Mouse (Mus musculus) forebrain, embryonic 11.5 days (tissue): Measurements from ENCODE around the gene Fam189a2. TPM values are rescaled to one million over a fixed set of nuclear protein-coding genes. Genes with fewer than 3 reads are reported as not detected.
A peak's percentile ranks its signal among the peaks of the same experiment; 100 is the strongest.

ENCODE experiments used
- ATAC-seq: fragments of 200-750 bp; cut with Nextera tagmentation; replicated peaks from 2 replicates; pipeline ENCODE4 v1.8.0; 2017; ENCODE audit warnings: moderate TSS enrichment; ENCODE audit not compliant: low FRiP score
- DNase-seq: peaks from one replicate; pipeline ENCODE4 v3.0.0-alpha.2; 2017; ENCODE audit warnings: low spot score
- H3K27ac ChIP-seq: fragments of 300-500 bp; sonication (generic); 2 replicates; pipeline ENCODE4 v1.5.1; 2014; ENCODE audit warnings: low read depth, low read length
- H3K27me3 ChIP-seq: fragments of 300-500 bp; sonication (generic); 2 replicates; pipeline ENCODE4 v1.6.1; 2014; ENCODE audit warnings: mild to moderate bottlenecking, low read length, mixed read lengths; ENCODE audit not compliant: control insufficient read depth, insufficient read depth
- H3K36me3 ChIP-seq: fragments of 300-500 bp; sonication (generic); 2 replicates; pipeline ENCODE4 v1.6.1; 2014; ENCODE audit warnings: mild to moderate bottlenecking, low read length, moderate library complexity, mixed read lengths; ENCODE audit not compliant: control insufficient read depth, insufficient read depth
- H3K4me1 ChIP-seq: fragments of 300-500 bp; sonication (generic); replicated peaks from 2 replicates; pipeline ENCODE4 v1.6.1; 2014; ENCODE audit warnings: low read length, mixed read lengths; ENCODE audit not compliant: control insufficient read depth, insufficient read depth
- H3K4me2 ChIP-seq: fragments of 300-500 bp; sonication (generic); 2 replicates; pipeline ENCODE4 v1.6.1; 2014; ENCODE audit warnings: low read depth, mild to moderate bottlenecking, low read length, moderate library complexity, mixed read lengths; ENCODE audit not compliant: severe bottlenecking
- H3K4me3 ChIP-seq: fragments of 300-500 bp; sonication (generic); 2 replicates; pipeline ENCODE4 v1.5.1; 2014; ENCODE audit warnings: low read depth, low read length
- H3K9ac ChIP-seq: fragments of 300-500 bp; sonication (generic); 2 replicates; pipeline ENCODE4 v1.6.1; 2014; ENCODE audit warnings: low read length
- H3K9me3 ChIP-seq: fragments of 300-500 bp; sonication (generic); 2 replicates; pipeline ENCODE4 v1.6.1; 2016; ENCODE audit warnings: low read length, mixed read lengths; ENCODE audit not compliant: control insufficient read depth
- WGBS: fragments of 180-500 bp; shearing (Covaris S2); extraction: QIAGEN DNeasy Blood & Tissue Kit; methylation state at CpG from one replicate; pipeline ENCODE4 v1.1.7; 2014; 5-methylcytosine and 5-hydroxymethylcytosine counted together
- polyA plus RNA-seq: library from polyadenylated mRNA; unstranded; fragments of >200 nt; fragmentation: Nextera tagmentation; extraction: Ambion mirVana; gene quantifications from 2 replicates; pipeline ENCODE4 v1.2.1, GENCODE M21; 2014

The Fam189a2 gene
- polyA plus RNA-seq, result 0.44 and 0.68 TPM in 2 replicates

DNA sequence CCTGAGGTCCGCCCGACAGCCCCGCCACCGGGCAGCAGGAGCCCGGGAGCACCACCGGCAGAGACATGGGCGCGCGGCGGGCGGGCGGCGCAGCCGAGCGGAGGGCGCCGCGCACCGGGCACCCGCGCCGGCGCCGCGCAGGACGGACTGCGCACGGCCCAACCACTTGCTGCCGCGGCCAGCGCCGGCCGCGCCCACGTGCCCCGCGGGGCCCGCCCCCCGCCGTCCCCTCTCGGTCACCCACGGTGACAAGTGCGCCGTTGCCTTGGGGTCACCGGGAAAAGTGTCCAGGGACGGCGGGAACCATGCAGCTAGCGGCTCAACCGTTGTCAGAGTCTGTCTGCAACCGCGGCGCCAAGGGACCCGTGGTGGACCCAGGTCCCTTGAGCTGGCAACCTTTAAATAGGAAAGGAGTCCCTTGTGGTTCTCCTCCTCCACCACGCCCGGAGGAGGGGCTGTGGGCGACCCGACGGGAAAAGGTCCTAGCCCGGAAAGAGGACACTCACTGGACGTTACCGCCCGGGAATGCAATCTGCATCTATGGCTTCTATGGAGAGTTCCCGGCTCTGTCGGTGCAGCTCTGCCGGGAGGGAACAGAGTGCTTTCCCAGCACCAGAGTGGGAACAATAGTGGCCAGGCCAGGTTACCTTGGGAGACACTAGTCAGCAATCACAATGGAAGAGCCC lies at the start of gene Fam189a2:
Gene Fam189a2 (minus strand): TSS at position 149 of the 686 bp plus-strand sequence.
- ATAC-seq, result peak; percentile 74
- H3K27ac ChIP-seq, result no peak within 1 kb of the TSS
- under 1% methylated on average over 46 of the region's 65 CpGs for WGBS
- H3K4me2 ChIP-seq, result peak within 1 kb of the TSS; percentile 94
- H3K36me3 ChIP-seq, result no peaks in the 10 kb centered on the region
- DNase-seq, result peak; percentile 72
- H3K27me3 ChIP-seq, result peaks cover 24% of the 10 kb centered on the region
- H3K9me3 ChIP-seq, result no peaks in the 10 kb centered on the region
- H3K9ac ChIP-seq, result peak within 1 kb of the TSS; percentile 70
- H3K4me1 ChIP-seq, result peaks cover 14% of the 10 kb centered on the region
- peak within 1 kb of the TSS; percentile 78 for H3K4me3 ChIP-seq

DNA sequence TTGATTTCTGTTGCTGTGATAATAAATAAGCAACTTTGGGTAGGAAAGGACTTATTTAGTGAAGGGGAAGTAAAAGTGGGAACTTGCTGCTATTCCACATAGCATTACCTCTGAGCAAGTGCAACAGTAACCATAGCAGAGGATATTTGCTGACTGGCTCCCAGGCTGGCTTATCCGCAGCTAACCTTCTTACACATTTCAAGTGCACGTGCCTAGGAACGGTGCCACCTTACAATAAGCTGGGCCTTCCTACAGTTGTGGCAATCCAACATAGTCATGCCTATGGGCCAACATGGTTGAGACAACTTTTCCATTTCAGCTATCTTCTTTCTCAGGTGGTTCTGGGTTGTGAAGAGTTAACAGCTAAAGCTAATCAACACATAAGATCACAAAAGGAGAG lies 46.8 kb upstream of the Fam189a2 start:
- Histone ChIP-seq H3K27ac (no peak overlapping the region), H3K4me1 (no peaks in the 10 kb centered on the region), H3K4me2 (no peak overlapping the region), H3K9ac (no peak overlapping the region), H3K27me3 (no peaks in the 10 kb centered on the region), H3K36me3 (no peaks in the 10 kb centered on the region), H3K9me3 (no peaks in the 10 kb centered on the region), H3K4me3 (no peak overlapping the region)
- ATAC-seq (no peak), DNase-seq (peak; percentile 44)
- WGBS, result 89% methylated on average over 3 of the region's 3 CpGs

DNA sequence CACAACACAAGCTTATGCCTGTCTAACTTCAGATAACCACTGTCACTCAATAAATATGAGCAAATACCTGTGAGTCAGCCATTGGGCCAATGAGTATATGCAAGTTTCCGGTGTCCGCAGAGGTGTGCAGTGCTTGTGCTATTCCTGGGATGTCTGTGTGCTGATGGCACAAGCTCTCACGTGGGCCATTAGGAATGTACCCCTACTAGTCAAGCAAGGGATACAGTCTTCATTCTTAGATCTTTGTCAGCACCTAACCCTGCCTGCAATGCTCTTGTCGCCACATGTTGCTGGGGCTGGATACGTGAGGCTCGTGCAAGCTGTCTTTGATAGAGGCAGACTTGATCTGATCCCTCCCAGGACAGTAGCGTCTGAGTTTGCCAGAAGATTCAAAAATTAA lies 45.7 kb upstream of the Fam189a2 start:
- Histone ChIP-seq H3K9ac (no peak overlapping the region), H3K4me1 (no peaks in the 10 kb centered on the region), H3K36me3 (no peaks in the 10 kb centered on the region), H3K4me2 (no peak overlapping the region), H3K9me3 (no peaks in the 10 kb centered on the region), H3K27me3 (no peaks in the 10 kb centered on the region), H3K4me3 (no peak overlapping the region), H3K27ac (no peak overlapping the region)
- peak; percentile 38 for DNase-seq
- 92% methylated on average over 7 of the region's 7 CpGs for WGBS
- no peak for ATAC-seq

DNA sequence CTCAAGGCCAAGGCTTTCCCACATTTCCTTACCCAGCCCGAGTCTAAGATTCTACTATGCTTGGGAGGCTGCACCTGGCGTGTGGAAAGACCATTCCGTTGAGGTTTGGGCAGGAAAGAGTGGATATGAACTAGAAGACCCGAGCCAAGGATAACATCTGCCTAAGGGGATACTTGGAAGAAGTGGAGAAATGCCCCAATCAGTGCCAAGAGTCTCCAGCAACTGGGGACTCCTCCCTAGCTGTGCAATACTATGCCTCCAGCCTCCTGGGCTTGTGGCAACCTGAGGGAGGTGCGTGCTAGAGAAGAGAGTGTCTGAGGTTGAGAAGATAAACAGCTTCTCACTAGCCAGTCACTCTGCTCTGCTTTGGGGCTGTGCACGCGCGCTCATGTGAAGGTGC lies 45.1 kb upstream of the Fam189a2 start:
- no peak overlapping the region for H3K4me2 ChIP-seq
- H3K9ac ChIP-seq, result no peak overlapping the region
- no peaks in the 10 kb centered on the region for H3K4me1 ChIP-seq
- WGBS, result 90% methylated on average over 8 of the region's 8 CpGs
- H3K27me3 ChIP-seq, result no peaks in the 10 kb centered on the region
- no peaks in the 10 kb centered on the region for H3K36me3 ChIP-seq
- no peak overlapping the region for H3K4me3 ChIP-seq
- DNase-seq (peak; percentile 13), ATAC-seq (no peak)
- H3K9me3 ChIP-seq, result no peaks in the 10 kb centered on the region
- no peak overlapping the region for H3K27ac ChIP-seq

DNA sequence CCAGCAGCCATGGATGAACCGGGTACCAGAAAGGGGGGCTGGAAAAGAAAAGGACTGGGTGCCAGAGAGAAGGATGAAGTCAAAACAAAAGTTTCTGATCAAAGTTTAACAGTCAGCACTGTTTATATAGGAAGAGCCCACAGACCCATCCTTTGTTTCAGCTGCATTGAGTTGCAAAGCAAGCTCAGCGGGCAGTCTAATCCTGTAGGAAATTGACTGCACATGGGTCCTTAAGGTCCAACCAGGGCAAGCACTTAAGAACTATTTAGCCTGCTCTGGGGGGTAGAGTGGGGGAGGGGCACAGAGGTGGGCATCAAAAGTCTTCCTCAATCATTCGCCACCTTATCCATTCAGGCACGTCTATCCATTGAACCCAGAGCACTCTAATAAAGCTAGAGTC lies 42.3 kb upstream of the Fam189a2 start:
- Histone ChIP-seq H3K4me2 (no peak overlapping the region), H3K27ac (no peak overlapping the region), H3K9me3 (no peaks in the 10 kb centered on the region), H3K36me3 (no peaks in the 10 kb centered on the region), H3K9ac (no peak overlapping the region), H3K27me3 (no peaks in the 10 kb centered on the region), H3K4me1 (no peaks in the 10 kb centered on the region), H3K4me3 (no peak overlapping the region)
- no peak for DNase-seq
- 39% methylated on average over 4 of the region's 4 CpGs for WGBS
- ATAC-seq, result no peak

DNA sequence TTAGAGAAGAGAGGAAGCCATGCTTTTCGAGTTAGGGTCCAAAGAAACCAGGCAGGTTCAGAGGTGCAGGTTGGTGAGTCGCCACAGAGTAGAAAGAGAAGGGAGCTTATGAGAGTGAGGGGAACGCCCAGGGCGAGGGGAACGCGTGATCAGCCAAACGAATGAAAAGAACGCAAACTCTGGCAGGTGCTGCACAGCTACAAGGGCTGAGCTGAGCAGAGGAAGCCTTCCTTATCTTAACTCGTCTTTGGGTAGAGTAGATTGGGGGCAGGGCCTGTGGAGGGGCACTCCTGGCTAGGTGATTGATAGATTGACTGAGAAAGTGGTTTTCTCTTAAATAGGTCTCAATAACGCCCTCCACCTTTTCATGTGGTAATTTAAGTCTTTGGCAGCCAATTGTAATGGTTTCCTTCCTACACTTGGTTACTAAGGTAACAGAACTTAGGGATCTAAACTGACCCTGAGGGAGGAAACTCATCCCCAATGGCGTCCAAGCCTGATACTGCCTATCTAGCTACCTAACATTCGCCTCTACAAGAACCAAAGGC lies 33.6 kb upstream of the Fam189a2 start:
- Histone ChIP-seq H3K27me3 (no peaks in the 10 kb centered on the region), H3K9me3 (no peaks in the 10 kb centered on the region), H3K9ac (no peak overlapping the region), H3K4me1 (peaks cover 3% of the 10 kb centered on the region; the same call in 1 of the 2 replicates), H3K4me2 (no peak overlapping the region), H3K36me3 (no peaks in the 10 kb centered on the region), H3K4me3 (no peak overlapping the region), H3K27ac (no peak overlapping the region)
- DNase-seq (no peak), ATAC-seq (no peak)
- 55% methylated on average over 12 of the region's 12 CpGs for WGBS

DNA sequence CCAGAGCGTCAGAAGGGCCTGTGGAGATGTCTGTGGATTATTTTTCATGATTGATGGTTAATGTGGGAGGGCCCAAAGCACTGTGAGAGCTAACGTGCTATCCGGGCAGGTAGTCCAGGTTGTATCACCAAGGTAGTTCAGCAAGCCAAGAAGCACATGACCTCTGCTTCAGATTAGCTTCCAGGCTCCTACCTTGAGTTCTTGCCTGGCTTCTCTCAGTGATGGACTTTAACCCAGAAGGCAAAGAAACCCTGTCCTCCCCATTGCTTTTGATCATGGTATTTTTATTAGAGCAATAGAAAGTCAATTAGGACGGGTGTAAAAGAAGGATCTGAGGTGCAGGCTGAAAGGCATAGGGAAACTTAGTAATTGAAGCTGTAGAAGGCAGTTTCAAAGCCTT lies 32.8 kb upstream of the Fam189a2 start:
- no peak for ATAC-seq

DNA sequence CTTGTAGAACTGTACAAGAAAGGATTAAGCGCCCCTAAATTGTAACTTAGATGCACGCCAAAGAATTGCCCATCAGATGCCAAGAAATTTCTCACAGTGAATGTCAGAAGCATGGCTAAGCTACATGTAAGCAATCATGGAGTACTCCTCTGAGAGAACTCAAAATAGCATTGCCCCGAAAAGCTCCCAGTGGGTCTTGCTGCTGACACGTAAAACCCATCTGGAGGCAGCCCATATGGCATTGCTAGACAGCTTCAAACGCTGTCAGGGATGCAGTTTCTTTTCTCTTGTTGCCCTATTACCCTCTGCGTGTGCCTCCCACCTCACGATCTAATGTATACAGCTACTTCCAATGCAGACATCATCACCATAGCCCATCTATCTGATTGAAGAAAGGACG lies 28.0 kb upstream of the Fam189a2 start:
- H3K27ac ChIP-seq, result no peak overlapping the region

More for the DNA sequence above, 32.8 kb upstream of the Fam189a2 start:
- Histone ChIP-seq H3K36me3 (no peaks in the 10 kb centered on the region), H3K9me3 (no peaks in the 10 kb centered on the region), H3K4me3 (no peak overlapping the region), H3K4me1 (peaks cover 3% of the 10 kb centered on the region; the same call in 1 of the 2 replicates), H3K4me2 (no peak overlapping the region), H3K27me3 (no peaks in the 10 kb centered on the region), H3K9ac (no peak overlapping the region), H3K27ac (no peak overlapping the region)
- no peak for DNase-seq
- 89% methylated on average over 4 of the region's 4 CpGs for WGBS

DNA sequence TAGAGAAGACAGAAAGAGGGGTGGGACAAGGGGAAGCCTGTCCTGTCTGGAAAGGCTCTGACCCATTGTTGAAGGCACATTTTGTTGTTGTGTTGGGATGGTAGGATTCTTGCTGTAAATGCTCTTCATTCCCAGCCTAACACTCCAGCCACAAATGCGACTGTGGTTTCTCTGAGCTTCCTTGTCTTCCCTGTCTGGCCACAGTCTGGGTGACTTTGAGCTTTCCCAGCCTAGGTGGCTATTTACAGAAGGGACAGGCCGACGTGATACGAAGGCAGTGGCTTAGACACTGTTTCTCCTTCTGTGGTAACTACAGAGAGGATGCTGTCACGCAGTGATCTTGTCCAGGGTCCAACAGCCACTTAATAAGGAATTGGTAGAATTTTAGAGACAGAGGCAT lies 27.2 kb upstream of the Fam189a2 start:
- 91% methylated on average over 5 of the region's 5 CpGs for WGBS
- H3K9me3 ChIP-seq, result no peaks in the 10 kb centered on the region; the same call in 1 of the 2 replicates
- no peaks in the 10 kb centered on the region for H3K27me3 ChIP-seq
- H3K36me3 ChIP-seq, result no peaks in the 10 kb centered on the region
- no peak overlapping the region for H3K27ac ChIP-seq
- no peak for DNase-seq
- no peak for ATAC-seq
- H3K9ac ChIP-seq, result no peak overlapping the region
- H3K4me3 ChIP-seq, result no peak overlapping the region
- no peaks in the 10 kb centered on the region for H3K4me1 ChIP-seq
- H3K4me2 ChIP-seq, result no peak overlapping the region

More for the DNA sequence above, 28.0 kb upstream of the Fam189a2 start:
- Histone ChIP-seq H3K9ac (no peak overlapping the region), H3K9me3 (no peaks in the 10 kb centered on the region; the same call in 1 of the 2 replicates), H3K4me3 (no peak overlapping the region), H3K36me3 (no peaks in the 10 kb centered on the region), H3K4me1 (no peaks in the 10 kb centered on the region), H3K27me3 (no peaks in the 10 kb centered on the region), H3K4me2 (no peak overlapping the region)
- DNase-seq, result no peak
- ATAC-seq, result no peak
- 94% methylated on average over 8 of the region's 8 CpGs for WGBS
